Mouse (Mus musculus) v-Abl transformed pro-B cells (cell line): Measurements from ENCODE around the gene Glt6d1.

Experiments used
- in situ Hi-C, 2 experiments: fragments of 400-800 bp; cut with MboI; formaldehyde crosslinking; loops; one replicate each; pipeline ENCODE4 v1.15.1; 2025; ENCODE audit not compliant: unreplicated experiment in 2 of 2

Gene Glt6d1

DNA sequence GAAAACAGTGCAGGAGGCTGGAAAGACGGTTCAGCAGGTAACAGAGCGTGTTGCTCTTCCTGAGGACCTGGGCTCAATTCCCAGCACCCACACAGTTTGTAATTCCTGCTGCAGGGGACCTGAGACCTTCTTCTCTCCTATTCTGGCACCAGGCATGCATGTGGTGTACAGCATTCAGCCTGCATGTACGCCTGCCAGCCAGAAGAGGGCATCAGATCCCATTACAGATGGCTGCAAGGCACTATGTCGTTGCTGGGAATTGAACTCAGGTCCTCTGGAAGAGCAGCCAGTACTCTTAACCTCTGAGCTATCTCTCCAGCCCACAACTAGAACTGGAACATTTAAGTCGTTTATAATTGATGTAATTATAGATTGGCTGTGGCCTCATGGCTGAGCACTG, 2.3 kb downstream of the Glt6d1 start:
- in situ Hi-C loops = no loop called here

- in situ Hi-C loops = no loop called here
Measured at GRCm38 (mm10) chr2:25811711-25812110, 3.9 kb downstream of the Glt6d1 start.

- in situ Hi-C loops = no loop called here
Measured at GRCm38 (mm10) chr2:25798065-25798464, 17.6 kb downstream of the Glt6d1 start.

GRCm38 (mm10) chr2:25797635-25798034, 18.0 kb downstream of the Glt6d1 start:
- in situ Hi-C loops = no loop called here

- in situ Hi-C loops = no loop called here
Measured at GRCm38 (mm10) chr2:25789092-25789491, 26.6 kb downstream of the Glt6d1 start.

DNA sequence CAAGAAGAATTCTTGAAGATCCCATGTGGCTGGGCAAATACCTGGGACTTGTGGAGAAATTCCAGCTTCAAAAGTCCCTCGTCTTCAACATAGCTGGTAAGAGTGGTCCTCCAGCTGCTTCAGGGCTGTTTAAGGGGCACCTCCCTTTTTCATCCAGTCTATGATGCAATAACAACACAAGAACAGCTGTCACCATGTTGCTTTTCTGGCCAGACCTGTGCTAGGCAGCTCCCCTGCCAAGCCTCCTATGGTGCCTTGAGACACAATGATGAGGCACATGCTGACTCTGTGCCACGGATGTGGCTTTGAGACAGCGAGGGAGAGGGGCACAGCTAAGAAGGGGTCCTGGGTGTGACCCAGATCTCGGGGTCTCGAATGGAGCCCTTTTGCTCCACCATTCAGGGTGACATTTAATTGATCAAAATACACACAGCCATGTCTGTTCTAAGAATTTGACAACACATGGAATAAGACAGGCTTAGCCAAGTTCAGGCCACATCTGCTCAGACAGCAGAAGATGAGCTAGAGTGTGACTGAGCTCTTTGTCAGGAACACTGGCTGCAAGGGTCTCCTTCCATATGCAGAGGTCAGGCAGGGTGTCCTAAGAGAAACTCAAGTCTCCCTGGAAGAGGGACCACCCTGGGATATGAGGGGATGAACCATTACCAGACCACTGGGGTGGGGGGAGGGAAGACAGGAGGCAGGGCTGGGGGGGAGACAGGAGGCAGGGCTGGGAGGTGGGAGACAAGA, 29.9 kb downstream of the Glt6d1 start:
- in situ Hi-C loops = no loop called here

GRCm38 (mm10) chr2:25781957-25782356, 33.7 kb downstream of the Glt6d1 start, which contains the start of gene Gm13539:
Gm13539 (plus strand) TSS chr2:25782257.
- in situ Hi-C loops = no loop called here

DNA sequence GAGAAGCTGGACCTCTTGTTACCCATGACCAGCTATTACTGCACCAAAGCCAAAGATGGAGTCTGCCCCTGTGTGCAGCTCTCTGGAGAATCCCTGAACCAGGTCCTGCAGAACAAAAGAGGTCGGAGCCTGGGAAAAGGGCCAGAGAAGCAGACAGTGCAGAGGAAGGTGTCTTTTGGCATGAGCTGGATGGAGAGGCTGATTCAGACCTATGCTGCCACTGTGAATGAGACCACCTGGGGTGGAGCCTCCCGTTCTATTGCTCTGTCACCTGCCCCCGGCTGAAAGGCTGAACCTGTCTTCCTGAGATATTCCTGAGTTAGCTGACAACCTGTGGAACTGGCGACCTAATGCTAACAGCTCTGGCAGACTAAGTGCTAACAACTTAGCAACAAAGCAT, 34.7 kb downstream of the Glt6d1 start:
- in situ Hi-C loops = no loop called here

- in situ Hi-C loops = no loop called here
Measured at GRCm38 (mm10) chr2:25779076-25779475, 36.6 kb downstream of the Glt6d1 start.

DNA sequence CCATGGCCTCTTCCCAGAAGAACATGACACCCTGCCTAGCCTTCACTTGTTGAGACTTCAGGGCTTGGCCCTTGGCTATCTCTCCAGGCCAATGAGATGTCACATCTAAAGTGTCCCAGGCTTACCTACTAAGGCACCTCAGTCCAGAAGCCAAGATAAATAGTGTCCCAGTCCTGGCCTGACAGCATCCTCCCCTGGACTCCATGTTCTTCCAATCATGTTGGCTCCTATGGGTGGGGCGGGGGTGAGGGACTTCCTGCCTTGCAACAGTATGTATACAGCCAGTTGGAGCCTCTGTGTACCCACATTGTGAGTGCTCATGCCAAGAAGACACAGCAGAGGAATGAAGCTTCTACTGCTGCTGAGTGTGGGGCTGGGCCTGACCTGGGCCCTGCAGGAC, 38.9 kb downstream of the Glt6d1 start, which contains the start of gene Lcn11:
TSS of gene Lcn11 (plus strand) at position 301 of the 400 bp plus-strand sequence.
- in situ Hi-C loops = no loop called here

DNA sequence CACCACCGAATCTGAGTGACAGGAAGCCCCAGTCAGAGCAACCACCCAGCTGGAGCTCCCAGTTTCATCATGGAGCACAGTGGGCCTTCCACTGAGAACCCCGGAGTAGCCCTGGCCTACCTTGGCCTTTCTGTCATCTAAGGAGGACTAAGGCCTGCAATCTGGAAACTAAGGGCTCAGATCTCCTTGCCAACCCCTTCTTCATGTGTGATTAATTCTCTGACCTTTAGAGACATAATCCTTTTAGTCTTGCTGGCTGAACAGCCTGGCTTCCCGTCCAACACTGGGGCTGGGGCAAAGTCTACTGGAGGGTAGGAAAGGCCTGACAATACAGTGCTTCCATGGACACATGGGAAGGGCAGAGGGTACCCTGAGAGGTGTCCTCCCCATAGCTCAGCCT, 39.7 kb downstream of the Glt6d1 start:
- in situ Hi-C loops = no loop called here

DNA sequence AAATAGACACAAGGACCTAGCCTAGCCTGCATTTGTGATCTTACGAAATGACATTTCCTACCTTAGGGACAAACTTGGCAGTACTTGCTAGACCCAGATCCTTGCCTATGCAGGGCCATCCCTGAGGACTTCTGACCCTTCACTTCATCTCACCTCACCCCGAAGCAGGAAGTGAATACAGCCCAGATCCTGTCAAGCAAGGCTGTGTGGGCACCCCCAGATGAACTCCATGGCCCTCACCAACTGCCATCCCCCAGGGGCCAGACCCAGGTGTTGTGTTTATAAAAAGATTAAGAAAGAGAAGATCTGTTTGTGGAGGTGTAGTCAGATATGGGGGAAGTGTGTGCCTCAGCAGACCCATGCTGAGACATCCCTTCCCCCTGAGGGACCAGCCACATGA, 41.0 kb downstream of the Glt6d1 start:
- in situ Hi-C loops = no loop called here

DNA sequence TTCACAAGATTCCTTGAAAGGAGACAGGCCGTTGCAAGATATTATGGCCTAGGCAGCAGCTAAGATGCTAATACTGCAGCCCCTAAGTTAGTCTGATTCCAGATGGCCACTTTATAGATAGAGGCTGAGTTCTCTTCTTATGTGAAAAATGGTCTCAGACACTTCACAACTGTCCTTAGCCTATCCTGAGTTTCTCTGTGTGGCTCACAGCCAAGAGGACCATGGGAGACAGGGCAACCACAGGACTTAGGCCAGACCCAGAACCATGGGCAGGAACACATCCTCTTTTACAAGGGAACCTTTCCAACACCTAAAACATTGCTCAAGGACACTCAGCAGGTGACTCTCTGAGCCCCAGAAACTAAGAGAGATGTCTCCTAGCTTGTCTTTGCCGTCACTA, 42.1 kb downstream of the Glt6d1 start:
- in situ Hi-C loops = no loop called here

- in situ Hi-C loops = no loop called here
Measured at GRCm38 (mm10) chr2:25767764-25768163, 47.9 kb downstream of the Glt6d1 start.

GRCm38 (mm10) chr2:25765269-25765668, 50.4 kb downstream of the Glt6d1 start, which contains the start of gene Lcn3:
Lcn3 (plus strand) TSS chr2:25765569.
- in situ Hi-C loops = no loop called here

DNA sequence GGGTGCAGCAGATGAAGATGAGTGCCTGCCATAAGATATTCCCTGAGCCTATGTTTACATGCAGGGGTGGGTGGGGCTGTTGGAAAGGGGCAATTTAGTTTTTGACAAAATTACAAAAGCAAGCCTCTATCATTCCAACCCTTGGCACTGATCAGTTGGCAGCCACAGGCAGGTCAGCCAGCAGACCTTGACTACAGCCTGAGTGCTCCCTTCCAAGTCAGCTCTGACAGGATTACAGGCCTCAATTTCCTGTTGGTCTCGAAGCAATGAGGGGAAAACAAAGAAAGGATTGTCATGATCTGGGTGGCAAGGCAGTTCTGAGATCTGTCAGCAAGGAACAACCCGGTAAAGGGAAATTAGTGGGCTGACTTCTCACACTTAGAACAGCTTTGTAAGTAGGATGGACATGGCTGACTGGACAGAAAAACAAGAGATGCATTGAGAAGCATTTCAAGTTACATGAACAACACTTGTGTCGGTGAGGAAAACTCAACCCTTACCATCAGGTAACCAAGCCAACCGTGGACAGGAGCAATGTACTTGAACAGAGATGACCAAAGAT, 57.5 kb downstream of the Glt6d1 start:
- in situ Hi-C loops = no loop called here

DNA sequence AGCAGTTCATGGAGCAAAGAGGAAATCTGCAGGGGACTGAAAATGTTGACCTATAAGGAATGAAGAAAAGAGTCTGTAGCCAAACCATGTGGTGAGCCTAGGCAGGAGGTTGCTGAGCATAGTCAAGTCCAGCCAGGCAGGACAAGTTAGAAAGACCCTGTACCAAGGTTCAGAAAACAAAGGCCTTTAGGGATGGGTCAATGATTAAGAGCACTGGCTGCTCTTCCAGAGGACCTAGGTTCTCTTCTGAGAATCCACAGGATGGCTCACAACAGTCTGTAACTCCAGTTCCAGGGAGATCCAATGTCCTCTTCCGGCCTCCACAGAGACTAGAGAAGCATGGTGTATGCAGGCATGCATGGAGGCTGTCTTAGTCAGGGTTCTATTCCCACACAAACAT, 61.4 kb downstream of the Glt6d1 start:
- in situ Hi-C loops = no loop called here
